Mouse (Mus musculus) adrenal gland, postnatal 14 days (tissue): ENCODE measurements around the gene Rrp36. TPM values are rescaled to one million over a fixed set of nuclear protein-coding genes. Genes with fewer than 3 reads are reported as not detected.

Experiments used
- DNase-seq: peaks from one replicate; pipeline ENCODE4 v3.0.0; 2021; ENCODE audit warnings: mixed read lengths
- total RNA-seq: library from RNA; stranded (reverse); gene quantifications from 2 replicates; pipeline ENCODE4 v1.2.3, GENCODE M21; 2021

Rrp36 gene
- total RNA-seq, 1 experiment from 2014 or later: 23.7 TPM

GRCm38 (mm10) chr17:46685913-46686312, 11.8 kb upstream of the Rrp36 start:
- DNase-seq: no peak

GRCm38 (mm10) chr17:46682654-46683389, 8.7 kb upstream of the Rrp36 start:
- no peak for DNase-seq

- no peak for DNase-seq
Observed at GRCm38 (mm10) chr17:46681466-46682118, 7.4 kb upstream of the Rrp36 start.

- DNase-seq: peak; percentile 99
Observed at GRCm38 (mm10) chr17:46680760-46681373, 6.7 kb upstream of the Rrp36 start, which contains the start of gene Klhdc3. TSS of gene Klhdc3 (minus strand) at chr17:46680914.

- DNase-seq: peak; percentile 76
Observed at GRCm38 (mm10) chr17:46679843-46680759, 5.9 kb upstream of the Rrp36 start.

- DNase-seq: no peak
Observed at GRCm38 (mm10) chr17:46678911-46679310, 4.8 kb upstream of the Rrp36 start.

- DNase-seq: no peak
Observed at GRCm38 (mm10) chr17:46678416-46678815, 4.3 kb upstream of the Rrp36 start, which contains the start of gene Mea1. TSS of gene Mea1 (plus strand) at chr17:46678793.

GRCm38 (mm10) chr17:46674530-46675283, 555 bp upstream of the Rrp36 start:
- DNase-seq: no peak

GRCm38 (mm10) chr17:46669911-46670310, 4.2 kb downstream of the Rrp36 start:
- DNase-seq: no peak

- peak; percentile 72 for DNase-seq
Observed at GRCm38 (mm10) chr17:46667712-46668111, 6.4 kb downstream of the Rrp36 start.

- no peak for DNase-seq
Observed at GRCm38 (mm10) chr17:46662730-46663129, 11.4 kb downstream of the Rrp36 start.

- no peak for DNase-seq
Observed at GRCm38 (mm10) chr17:46661981-46662380, 12.2 kb downstream of the Rrp36 start.

- DNase-seq: no peak
Observed at GRCm38 (mm10) chr17:46661351-46661750, 12.8 kb downstream of the Rrp36 start.

- no peak for DNase-seq
Observed at GRCm38 (mm10) chr17:46656054-46656453, 18.1 kb downstream of the Rrp36 start.

GRCm38 (mm10) chr17:46651755-46652547, 22.2 kb downstream of the Rrp36 start:
- DNase-seq: no peak

GRCm38 (mm10) chr17:46651292-46651691, 22.9 kb downstream of the Rrp36 start:
- no peak for DNase-seq

GRCm38 (mm10) chr17:46650232-46651031, 23.7 kb downstream of the Rrp36 start, which contains the start of gene Cul7:
TSS of gene Cul7 (plus strand) at chr17:46650337.
- DNase-seq: peak; percentile 96

- peak; percentile 35 for DNase-seq
Observed at GRCm38 (mm10) chr17:46649811-46650210, 24.3 kb downstream of the Rrp36 start.

- no peak for DNase-seq
Observed at GRCm38 (mm10) chr17:46648436-46648835, 25.7 kb downstream of the Rrp36 start.
